ENCODE assay signal across 10 mouse cellular contexts in the genomic region with DNA sequence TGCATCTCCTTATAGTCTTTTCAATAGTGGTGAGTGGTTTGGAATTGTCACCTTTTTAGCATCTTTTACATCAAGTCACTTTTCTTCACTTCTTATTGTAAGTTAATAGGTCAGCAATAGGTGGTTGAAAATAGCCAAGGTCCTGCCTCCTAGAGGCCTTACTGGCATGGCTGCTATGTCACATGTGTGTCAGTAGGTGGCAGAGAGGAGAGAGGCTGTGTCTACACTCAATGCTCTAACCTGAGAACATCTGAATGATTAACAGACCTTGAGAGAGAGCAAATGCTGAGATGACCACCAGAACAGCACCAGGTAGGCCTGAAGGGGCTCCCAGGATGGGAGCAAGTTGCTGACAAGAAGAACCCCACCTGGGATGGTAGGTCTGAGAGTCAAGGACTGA.
DNase-seq lines count a peak whose midpoint lies in the region; TF ChIP-seq lines count a peak whose summit lies in the region.
"Had no signal": no experiment of that assay in that cellular context is flagged by ENCODE, and none has a peak within 500 bp of the region (broad histone marks: within the 10 kb centered on the region; RNA-seq: fewer than 3 reads in every experiment).

No protein-coding gene starts in this region.

- DNase-seq in adrenal gland, postnatal 10 days: peak; percentile 8
- no peak for DNase-seq in adrenal gland, adult 2 months
- DNase-seq in thymus, adult 2 months: peak; percentile 19
- no peak for DNase-seq in thymus, postnatal 0 days (ENCODE audit: low spot score)
- DNase-seq in lung, adult 18-20 months: peak; percentile 30 to 39
- no peak for DNase-seq in urinary bladder, postnatal 36 days (ENCODE audit: low spot score in 2 of 2)
- no peak for DNase-seq in Muller cell, postnatal 12 days (ENCODE audit: inconsistent ontology term)
- DNase-seq in layer of hippocampus, postnatal 10 days (ENCODE audit: low spot score in 2 of 2): no peak

- no peak overlapping the region for H3K4me3 ChIP-seq in thymus, adult 2 months (ENCODE audit: control insufficient read depth, insufficient read depth, low read length)
- H3K4me3 ChIP-seq: limb, embryonic 13.5 days; neural tube, embryonic 13.5 days had no signal

- H3K36me3 ChIP-seq in thymus, adult 2 months (ENCODE audit: control insufficient read depth, insufficient read depth, low read length): no peaks in the 10 kb centered on the region
- H3K36me3 ChIP-seq: limb, embryonic 13.5 days; neural tube, embryonic 13.5 days had no signal

- H3K27me3 ChIP-seq in thymus, adult 2 months (ENCODE audit: control insufficient read depth, insufficient read depth, low read length): no peaks in the 10 kb centered on the region
- H3K27me3 ChIP-seq: limb, embryonic 13.5 days; neural tube, embryonic 13.5 days had no signal

- no peak for TF ChIP-seq POLR2A in thymus, adult 2 months (IDR thresholded peaks at IDR 0.05; ENCODE audit: control insufficient read depth, extremely low read depth, insufficient read depth, low read length, poor library complexity)

- H3K4me1 ChIP-seq in thymus, adult 2 months (replicated peaks; ENCODE audit: control insufficient read depth, insufficient read depth, low read length): no peaks in the 10 kb centered on the region
- H3K4me1 ChIP-seq: limb, embryonic 13.5 days; neural tube, embryonic 13.5 days had no signal

- no peak overlapping the region for H3K27ac ChIP-seq in thymus, adult 2 months (ENCODE audit: control insufficient read depth, insufficient read depth, low read length)
- H3K27ac ChIP-seq: limb, embryonic 13.5 days; neural tube, embryonic 13.5 days had no signal

- no peak for TF ChIP-seq CTCF in thymus, adult 2 months (IDR thresholded peaks at IDR 0.05; ENCODE audit: borderline replicate concordance, control insufficient read depth, extremely low read depth, insufficient read depth, low read length, poor library complexity)

Comparison
In these comparisons a context has a peak if more than half of its experiments do, and no peak if none do; other contexts are left out.
1. DNase-seq: peak in adrenal gland, postnatal 10 days (single experiment), thymus, adult 2 months (single experiment) and lung, adult 18-20 months (2 of 2); none in adrenal gland, adult 2 months (single experiment), thymus, postnatal 0 days (single experiment), urinary bladder, postnatal 36 days (0 of 2), Muller cell, postnatal 12 days (single experiment) and layer of hippocampus, postnatal 10 days (0 of 2).